Comparison of ENCODE assay signal across 8 mouse cellular contexts in genomic region chr12:80642725-80643692, GRCm38 (mm10). TPM values are rescaled to one million over a fixed set of nuclear protein-coding genes. Genes with fewer than 3 reads are reported as not detected.
DNase-seq lines count a peak whose midpoint lies in the region; ATAC-seq and TF ChIP-seq lines count a peak whose summit lies in the region.

No protein-coding gene starts in this region.

- peak overlapping the region; percentile 93 for H3K9ac ChIP-seq in hindbrain, embryonic 14.5 days

- peak overlapping the region; percentile 72 for H3K4me2 ChIP-seq in hindbrain, embryonic 14.5 days (replicated peaks)

- no peak for TF ChIP-seq POLR2A in spleen, adult 2 months (IDR thresholded peaks at IDR 0.05; ENCODE audit: low read depth, low read length)

- TF ChIP-seq CTCF in spleen, adult 2 months (IDR thresholded peaks at IDR 0.05; ENCODE audit: extremely low read depth, insufficient read depth, insufficient read length, insufficient replicate concordance), result peak; percentile 13; the same call in 1 of the 2 replicates

- 3% methylated on average over 47 of the region's 48 CpGs for whole genome bisulfite sequencing in hindbrain, embryonic 14.5 days
- 1% methylated on average over 48 of the region's 48 CpGs for WGBS in spleen, adult 2 months

- intact Hi-C loops in left cerebral cortex, postnatal 14 days (cut with DNase I), result no loop called here

- H3K4me3 ChIP-seq in hindbrain, embryonic 14.5 days (replicated peaks; ENCODE audit: low read length), result peak overlapping the region; percentile 81
- peak overlapping the region; percentile 88 for H3K4me3 ChIP-seq in spleen, adult 2 months (ENCODE audit: extremely low read depth, insufficient read depth, insufficient read length)

- ATAC-seq in monocyte, adult 5-6 weeks (replicated peaks; ENCODE audit: insufficient number of reproducible peaks, low FRiP score, low TSS enrichment, poor library complexity, severe bottlenecking), result no peak; the same call in 1 of the 2 replicates
- ATAC-seq in hindbrain, embryonic 14.5 days (ENCODE audit: low FRiP score), result peak; percentile 74
- ATAC-seq in megakaryocyte progenitor cell, adult 5-6 weeks (replicated peaks; ENCODE audit: poor library complexity), result peak; percentile 73

- peak; percentile 29 to 54 for DNase-seq in monocyte, adult 2 months (ENCODE audit: low read depth in 1 of 2, low spot score in 2 of 2)
- DNase-seq in cerebellum, adult 9-10 months, result peak; percentile 62
- DNase-seq in forelimb bud, embryonic 11.5 days (ENCODE audit: low read depth, low spot score), result peak; percentile 72
- DNase-seq in hindbrain, embryonic 14.5 days (ENCODE audit: low spot score), result peak; percentile 54
- DNase-seq in left cerebral cortex, postnatal 14 days (ENCODE audit: low spot score in 2 of 2), result peak; percentile 52 to 54
- peak; percentile 41 to 43 for DNase-seq in spleen, adult 2 months (ENCODE audit: low read depth in 1 of 2, low spot score in 2 of 2)

- peaks cover 41% of the 10 kb centered on the region for H3K36me3 ChIP-seq in hindbrain, embryonic 14.5 days (replicated peaks; ENCODE audit: control insufficient read depth, insufficient read depth)
- H3K36me3 ChIP-seq in spleen, adult 2 months (ENCODE audit: control insufficient read depth, insufficient read depth, low read length), result peaks cover 10% of the 10 kb centered on the region

- no peaks in the 10 kb centered on the region for H3K9me3 ChIP-seq in hindbrain, embryonic 14.5 days (ENCODE audit: control insufficient read depth, low read length)

- H3K27ac ChIP-seq in hindbrain, embryonic 14.5 days, result peak overlapping the region; percentile 87
- H3K27ac ChIP-seq in spleen, adult 2 months (ENCODE audit: insufficient read depth, low read length), result peak overlapping the region; percentile 53; the same call in 1 of the 2 replicates

- peaks cover 42% of the 10 kb centered on the region for H3K4me1 ChIP-seq in hindbrain, embryonic 14.5 days (replicated peaks; ENCODE audit: control insufficient read depth, insufficient read depth, low read length)
- H3K4me1 ChIP-seq in spleen, adult 2 months (ENCODE audit: control insufficient read depth, insufficient read depth, insufficient read length), result peaks cover 10% of the 10 kb centered on the region; the same call in 1 of the 2 replicates

- no peaks in the 10 kb centered on the region for H3K27me3 ChIP-seq in hindbrain, embryonic 14.5 days (ENCODE audit: control insufficient read depth, insufficient read depth, low read length)
- no peaks in the 10 kb centered on the region for H3K27me3 ChIP-seq in spleen, adult 2 months (ENCODE audit: control insufficient read depth, insufficient read depth, low read length)

RNA-seq across cellular contexts. Expression of gene Slc39a9, which starts 0.7 kb away (rescaled TPM):
- 7.9 to 18.9 TPM (median 8.6 TPM) in 3 replicates for total RNA-seq in monocyte, adult 5-6 weeks (2017)
- polyA plus RNA-seq in hindbrain, embryonic 14.5 days (2014; fragmentation: Nextera tagmentation; extraction: Ambion mirVana), result 27.2 and 32.1 TPM in 2 replicates
- 10 to 100 TPM; 40.1 to 40.5 TPM for total RNA-seq in left cerebral cortex, postnatal 14 days (2021)
- 26.4 and 26.5 TPM in 2 replicates for total RNA-seq in megakaryocyte progenitor cell, adult 5-6 weeks (2015)
- total RNA-seq in megakaryocyte progenitor cell, adult 5-6 weeks (2017), result 11.5 and 14.6 TPM in 2 replicates
- polyA plus RNA-seq in spleen, adult 2 months (2012; rRNA removed), result 24.5 and 25.7 TPM in 2 replicates

RNA-seq across cellular contexts. Expression of gene Erh, which starts 1.1 kb away (rescaled TPM):
- total RNA-seq in monocyte, adult 5-6 weeks (2017), result 27.7 to 31.5 TPM (median 30.9 TPM) in 3 replicates
- 228 and 237 TPM in 2 replicates for polyA plus RNA-seq in hindbrain, embryonic 14.5 days (2014; fragmentation: Nextera tagmentation; extraction: Ambion mirVana)
- 10 to 100 TPM; 46.8 to 53.1 TPM for total RNA-seq in left cerebral cortex, postnatal 14 days (2021)
- total RNA-seq in megakaryocyte progenitor cell, adult 5-6 weeks (2015), result 117 TPM in 2 replicates
- total RNA-seq in megakaryocyte progenitor cell, adult 5-6 weeks (2017), result 96.3 and 127 TPM in 2 replicates
- polyA plus RNA-seq in spleen, adult 2 months (2012; rRNA removed), result 14.4 and 19.4 TPM in 2 replicates

RNA-seq across cellular contexts. Expression of gene Plekhd1, which starts 49.4 kb away (rescaled TPM):
- not detected in 3 replicates for total RNA-seq in monocyte, adult 5-6 weeks (2017)
- 3.5 and 5.9 TPM in 2 replicates for polyA plus RNA-seq in hindbrain, embryonic 14.5 days (2014; fragmentation: Nextera tagmentation; extraction: Ambion mirVana)
- 1 to 10 TPM; 2.8 to 2.9 TPM for total RNA-seq in left cerebral cortex, postnatal 14 days (2021)
- not detected in 2 replicates for total RNA-seq in megakaryocyte progenitor cell, adult 5-6 weeks (2015)
- total RNA-seq in megakaryocyte progenitor cell, adult 5-6 weeks (2017), result not detected in 2 replicates
- polyA plus RNA-seq in spleen, adult 2 months (2012; rRNA removed), result 0.04 and 0.06 TPM in 2 replicates
